Mouse (Mus musculus): ENCODE data around the gene Pard3b. TPM values are rescaled to one million over a fixed set of nuclear protein-coding genes. Genes with fewer than 3 reads are reported as not detected.

The Pard3b gene
- polyA plus RNA-seq, 1 experiment from 2014 or later: 25.5 TPM

- Histone ChIP-seq H3K4me2 (replicated peaks) (no peak overlapping the region), H3K9ac (no peak overlapping the region), H3K27me3 (no peaks in the 10 kb centered on the region), H3K4me3 (no peak overlapping the region), H3K36me3 (no peaks in the 10 kb centered on the region), H3K27ac (no peak overlapping the region), H3K9me3 (no peaks in the 10 kb centered on the region), H3K4me1 (peaks cover 6% of the 10 kb centered on the region; the same call in 1 of the 2 replicates)
- 90% methylated on average over 3 of the region's 3 CpGs for WGBS
- ATAC-seq (ENCODE audit: insufficient number of reproducible peaks, insufficient read depth, low FRiP score, low TSS enrichment): no peak
Measured at GRCm38 (mm10) chr1:62444406-62444805, 805.8 kb downstream of the Pard3b start.

- Histone ChIP-seq H3K4me1 (no peaks in the 10 kb centered on the region), H3K4me2 (replicated peaks) (no peak overlapping the region), H3K27ac (no peak overlapping the region), H3K4me3 (no peak overlapping the region), H3K9ac (no peak overlapping the region), H3K27me3 (no peaks in the 10 kb centered on the region), H3K36me3 (no peaks in the 10 kb centered on the region), H3K9me3 (no peaks in the 10 kb centered on the region)
- no peak for ATAC-seq (ENCODE audit: insufficient number of reproducible peaks, insufficient read depth, low FRiP score, low TSS enrichment)
- 58% methylated on average over 1 of the region's 1 CpGs for WGBS
Measured at GRCm38 (mm10) chr1:62446818-62447217, 808.2 kb downstream of the Pard3b start.

- H3K4me3 ChIP-seq: no peak overlapping the region
- no peak overlapping the region for H3K9ac ChIP-seq
- H3K27ac ChIP-seq: no peak overlapping the region
- no peaks in the 10 kb centered on the region for H3K27me3 ChIP-seq
- no peaks in the 10 kb centered on the region for H3K9me3 ChIP-seq
- H3K4me2 ChIP-seq (replicated peaks): no peak overlapping the region
- H3K36me3 ChIP-seq: no peaks in the 10 kb centered on the region
- no peak for ATAC-seq (ENCODE audit: insufficient number of reproducible peaks, insufficient read depth, low FRiP score, low TSS enrichment)
- H3K4me1 ChIP-seq: no peaks in the 10 kb centered on the region
- 87% methylated on average over 7 of the region's 7 CpGs for WGBS
Measured at GRCm38 (mm10) chr1:62449193-62449875, 810.7 kb downstream of the Pard3b start.

- 56% methylated on average over 8 of the region's 8 CpGs for WGBS
- H3K27me3 ChIP-seq: no peaks in the 10 kb centered on the region
- H3K36me3 ChIP-seq: no peaks in the 10 kb centered on the region
- H3K27ac ChIP-seq: no peak overlapping the region
- no peaks in the 10 kb centered on the region for H3K9me3 ChIP-seq
- ATAC-seq (ENCODE audit: insufficient number of reproducible peaks, insufficient read depth, low FRiP score, low TSS enrichment): no peak
- H3K4me1 ChIP-seq: peaks cover 4% of the 10 kb centered on the region
- H3K4me2 ChIP-seq (replicated peaks): no peak overlapping the region
- no peak overlapping the region for H3K9ac ChIP-seq
- no peak overlapping the region for H3K4me3 ChIP-seq
Measured at GRCm38 (mm10) chr1:62465536-62465935, 826.9 kb downstream of the Pard3b start.

- Histone ChIP-seq H3K9me3 (no peaks in the 10 kb centered on the region), H3K27me3 (no peaks in the 10 kb centered on the region), H3K4me2 (replicated peaks) (no peak overlapping the region), H3K27ac (no peak overlapping the region), H3K4me1 (peaks cover 4% of the 10 kb centered on the region), H3K9ac (no peak overlapping the region), H3K4me3 (no peak overlapping the region), H3K36me3 (no peaks in the 10 kb centered on the region)
- 75% methylated on average over 1 of the region's 1 CpGs for WGBS
- no peak for ATAC-seq (ENCODE audit: insufficient number of reproducible peaks, insufficient read depth, low FRiP score, low TSS enrichment)
Measured at GRCm38 (mm10) chr1:62466544-62466943, 827.9 kb downstream of the Pard3b start.

- Histone ChIP-seq H3K9me3 (no peaks in the 10 kb centered on the region), H3K27ac (no peak overlapping the region), H3K4me3 (no peak overlapping the region), H3K9ac (no peak overlapping the region), H3K27me3 (no peaks in the 10 kb centered on the region), H3K4me2 (replicated peaks) (no peak overlapping the region), H3K4me1 (no peaks in the 10 kb centered on the region), H3K36me3 (no peaks in the 10 kb centered on the region)
- no peak for ATAC-seq (ENCODE audit: insufficient number of reproducible peaks, insufficient read depth, low FRiP score, low TSS enrichment)
- 81% methylated on average over 2 of the region's 2 CpGs for WGBS
Measured at GRCm38 (mm10) chr1:62483059-62483458, 844.4 kb downstream of the Pard3b start.

GRCm38 (mm10) chr1:62488871-62489270 lies 850.2 kb downstream of the Pard3b start:
- Histone ChIP-seq H3K27me3 (no peaks in the 10 kb centered on the region), H3K4me1 (no peaks in the 10 kb centered on the region), H3K9ac (no peak overlapping the region), H3K36me3 (no peaks in the 10 kb centered on the region), H3K9me3 (peaks cover 3% of the 10 kb centered on the region; the same call in 1 of the 2 replicates), H3K4me2 (replicated peaks) (no peak overlapping the region), H3K27ac (no peak overlapping the region), H3K4me3 (no peak overlapping the region)
- no peak for ATAC-seq (ENCODE audit: insufficient number of reproducible peaks, insufficient read depth, low FRiP score, low TSS enrichment)
- WGBS: 40% methylated on average over 6 of the region's 6 CpGs

GRCm38 (mm10) chr1:62499146-62499545 lies 860.5 kb downstream of the Pard3b start:
- ATAC-seq (ENCODE audit: insufficient number of reproducible peaks, insufficient read depth, low FRiP score, low TSS enrichment): no peak
- 76% methylated on average over 5 of the region's 5 CpGs for WGBS

GRCm38 (mm10) chr1:62510501-62510900 lies 871.9 kb downstream of the Pard3b start:
- H3K4me3 ChIP-seq: no peak overlapping the region
- no peaks in the 10 kb centered on the region for H3K36me3 ChIP-seq
- no peak overlapping the region for H3K4me2 ChIP-seq (replicated peaks)
- 80% methylated on average over 4 of the region's 4 CpGs for WGBS
- H3K9me3 ChIP-seq: no peaks in the 10 kb centered on the region
- H3K9ac ChIP-seq: no peak overlapping the region
- no peaks in the 10 kb centered on the region for H3K27me3 ChIP-seq
- no peak overlapping the region for H3K27ac ChIP-seq
- no peak for ATAC-seq (ENCODE audit: insufficient number of reproducible peaks, insufficient read depth, low FRiP score, low TSS enrichment)
- H3K4me1 ChIP-seq: peaks cover 3% of the 10 kb centered on the region; the same call in 1 of the 2 replicates

More at GRCm38 (mm10) chr1:62499146-62499545, 860.5 kb downstream of the Pard3b start:
- Histone ChIP-seq H3K27ac (no peak overlapping the region), H3K4me3 (no peak overlapping the region), H3K9me3 (no peaks in the 10 kb centered on the region), H3K4me1 (no peaks in the 10 kb centered on the region), H3K36me3 (no peaks in the 10 kb centered on the region), H3K4me2 (replicated peaks) (no peak overlapping the region), H3K27me3 (no peaks in the 10 kb centered on the region), H3K9ac (no peak overlapping the region)

GRCm38 (mm10) chr1:62511681-62512080 lies 873.1 kb downstream of the Pard3b start:
- Histone ChIP-seq H3K4me2 (replicated peaks) (no peak overlapping the region), H3K27ac (no peak overlapping the region), H3K9me3 (no peaks in the 10 kb centered on the region), H3K36me3 (no peaks in the 10 kb centered on the region), H3K4me1 (no peaks in the 10 kb centered on the region), H3K4me3 (no peak overlapping the region), H3K9ac (no peak overlapping the region), H3K27me3 (no peaks in the 10 kb centered on the region)
- WGBS: 82% methylated on average over 3 of the region's 3 CpGs
- no peak for ATAC-seq (ENCODE audit: insufficient number of reproducible peaks, insufficient read depth, low FRiP score, low TSS enrichment)

GRCm38 (mm10) chr1:62518621-62519213 lies 880.1 kb downstream of the Pard3b start:
- no peaks in the 10 kb centered on the region for H3K36me3 ChIP-seq
- no peak overlapping the region for H3K9ac ChIP-seq
- H3K27ac ChIP-seq: no peak overlapping the region
- no peak overlapping the region for H3K4me3 ChIP-seq
- no peak overlapping the region for H3K4me2 ChIP-seq (replicated peaks)
- no peaks in the 10 kb centered on the region for H3K27me3 ChIP-seq
- no peak for ATAC-seq (ENCODE audit: insufficient number of reproducible peaks, insufficient read depth, low FRiP score, low TSS enrichment)
- no peaks in the 10 kb centered on the region for H3K9me3 ChIP-seq
- 87% methylated on average over 2 of the region's 2 CpGs for WGBS
- no peaks in the 10 kb centered on the region for H3K4me1 ChIP-seq

GRCm38 (mm10) chr1:62521368-62521767 lies 882.7 kb downstream of the Pard3b start:
- H3K36me3 ChIP-seq: no peaks in the 10 kb centered on the region
- no peak overlapping the region for H3K27ac ChIP-seq
- 87% methylated on average over 7 of the region's 7 CpGs for WGBS
- no peaks in the 10 kb centered on the region for H3K27me3 ChIP-seq
- no peaks in the 10 kb centered on the region for H3K4me1 ChIP-seq
- H3K9me3 ChIP-seq: no peaks in the 10 kb centered on the region
- H3K4me2 ChIP-seq (replicated peaks): no peak overlapping the region
- no peak overlapping the region for H3K4me3 ChIP-seq
- ATAC-seq (ENCODE audit: insufficient number of reproducible peaks, insufficient read depth, low FRiP score, low TSS enrichment): no peak
- H3K9ac ChIP-seq: no peak overlapping the region

Measured in embryonic facial prominence, embryonic 12.5 days (tissue).